In genomic region chr1:86801241-86801640, GRCm38 (mm10) we compare ENCODE assay signal across 35 mouse cellular contexts.
"Had no signal": no experiment of that assay in that cellular context is flagged by ENCODE, and none has a peak within 500 bp of the region (broad histone marks: within the 10 kb centered on the region; RNA-seq: fewer than 3 reads in every experiment).

No protein-coding gene starts in this region.

- DNase-seq: heart, postnatal 14 days; heart, postnatal 36 days; heart, postnatal 4 days; kidney, adult 11 months; kidney, adult 18-20 months; kidney, adult 2 months; kidney, adult 8-10 months; kidney, adult 9 months; kidney, postnatal 10 days; kidney, postnatal 14 days; kidney, postnatal 25 days; kidney, postnatal 36 days; kidney, postnatal 4 days; layer of hippocampus, adult 9-11 months; layer of hippocampus, postnatal 36 days had no signal

- H3K9ac ChIP-seq: heart, embryonic 12.5 days; heart, embryonic 13.5 days; heart, embryonic 15.5 days; hindbrain, embryonic 12.5 days; hindbrain, embryonic 13.5 days; hindbrain, embryonic 14.5 days; hindbrain, embryonic 15.5 days; intestine, embryonic 15.5 days; kidney, embryonic 15.5 days had no signal

- H3K4me1 ChIP-seq: heart, embryonic 10.5 days; heart, embryonic 12.5 days; heart, embryonic 13.5 days; heart, embryonic 15.5 days; hindbrain, embryonic 10.5 days; hindbrain, embryonic 12.5 days; hindbrain, embryonic 13.5 days; hindbrain, embryonic 15.5 days; intestine, embryonic 15.5 days; kidney, embryonic 15.5 days had no signal

- H3K4me2 ChIP-seq: heart, embryonic 11.5 days; heart, embryonic 12.5 days; heart, embryonic 13.5 days; heart, embryonic 15.5 days; hindbrain, embryonic 12.5 days; hindbrain, embryonic 13.5 days; hindbrain, embryonic 14.5 days; hindbrain, embryonic 15.5 days; intestine, embryonic 15.5 days; kidney, embryonic 15.5 days had no signal

- ATAC-seq: hindbrain, embryonic 16.5 days; hindbrain, postnatal 0 days; inflammation-experienced regulatory T-cells, adult 6 months; intestine, embryonic 15.5 days; intestine, embryonic 16.5 days; intestine, postnatal 0 days had no signal

- H3K4me3 ChIP-seq: heart, embryonic 10.5 days; heart, embryonic 12.5 days; heart, embryonic 13.5 days; heart, embryonic 15.5 days; hindbrain, embryonic 10.5 days; hindbrain, embryonic 12.5 days; hindbrain, embryonic 13.5 days; hindbrain, embryonic 15.5 days; intestine, embryonic 15.5 days; kidney, embryonic 15.5 days; layer of hippocampus, adult 2 months; left cerebral cortex, adult 2 months had no signal

- H3K27ac ChIP-seq: heart, embryonic 10.5 days; heart, embryonic 13.5 days; heart, embryonic 15.5 days; hindbrain, embryonic 10.5 days; hindbrain, embryonic 12.5 days; hindbrain, embryonic 13.5 days; hindbrain, embryonic 14.5 days; hindbrain, embryonic 15.5 days; hindbrain, postnatal 0 days; intestine, embryonic 15.5 days; kidney, embryonic 15.5 days; kidney, postnatal 0 days; layer of hippocampus, adult 2 months; left cerebral cortex, adult 2 months had no signal

- H3K9me3 ChIP-seq: heart, embryonic 10.5 days; heart, embryonic 12.5 days; heart, embryonic 13.5 days; heart, embryonic 15.5 days; hindbrain, embryonic 10.5 days; hindbrain, embryonic 12.5 days; hindbrain, embryonic 13.5 days; hindbrain, embryonic 15.5 days; intestine, embryonic 15.5 days; kidney, embryonic 15.5 days had no signal

- H3K36me3 ChIP-seq: heart, embryonic 15.5 days; hindbrain, embryonic 12.5 days; hindbrain, embryonic 15.5 days; intestine, embryonic 15.5 days had no signal

- H3K27me3 ChIP-seq: heart, embryonic 12.5 days; heart, embryonic 13.5 days; heart, embryonic 15.5 days; hindbrain, embryonic 12.5 days; hindbrain, embryonic 13.5 days; hindbrain, embryonic 15.5 days; intestine, embryonic 15.5 days; kidney, embryonic 15.5 days had no signal
